Mouse (Mus musculus) skeletal muscle tissue, adult 2 months (tissue): ENCODE measurements around the gene Gm16429.
"Not testable (repeated sequence)": the region's sequence is repeated elsewhere in the genome, so short reads cannot be mapped to it uniquely, and the experiment has no call there.

ENCODE experiments used
- DNase-seq: peaks from one replicate; pipeline ENCODE4 v3.0.0-alpha.2; 2012; ENCODE audit warnings: low read depth, low spot score

Gm16429 gene

DNA sequence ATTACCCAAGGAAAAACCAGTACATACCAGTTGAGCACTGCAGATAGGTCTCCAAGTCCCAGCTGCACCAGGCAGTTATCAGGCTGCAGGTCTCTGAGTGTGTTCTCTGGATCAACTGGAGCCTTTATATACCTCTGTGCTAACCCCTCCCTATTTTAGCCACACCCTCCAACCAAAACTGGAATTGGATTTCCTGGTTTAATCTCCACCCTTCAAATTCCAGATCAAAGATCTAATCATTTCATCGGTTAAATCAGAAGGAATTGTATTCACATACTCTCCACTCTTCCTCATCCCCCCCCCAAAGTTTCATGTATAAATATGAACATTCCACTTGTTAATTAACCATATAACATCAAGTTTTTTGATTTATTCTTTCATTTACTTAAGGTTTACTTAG is at the start of gene Gm16429:
Gene Gm16429 (minus strand): TSS at position 101 of the 400 bp plus-strand sequence.
- DNase-seq: not testable (repeated sequence)
